Mouse (Mus musculus): Measurements from ENCODE around the gene Lrrc56. TPM values are rescaled to one million over a fixed set of nuclear protein-coding genes. Genes with fewer than 3 reads are reported as not detected.

Gene Lrrc56
- total RNA-seq, 2 experiments from 2014 or later, result 4.3 to 4.5 TPM

DNA sequence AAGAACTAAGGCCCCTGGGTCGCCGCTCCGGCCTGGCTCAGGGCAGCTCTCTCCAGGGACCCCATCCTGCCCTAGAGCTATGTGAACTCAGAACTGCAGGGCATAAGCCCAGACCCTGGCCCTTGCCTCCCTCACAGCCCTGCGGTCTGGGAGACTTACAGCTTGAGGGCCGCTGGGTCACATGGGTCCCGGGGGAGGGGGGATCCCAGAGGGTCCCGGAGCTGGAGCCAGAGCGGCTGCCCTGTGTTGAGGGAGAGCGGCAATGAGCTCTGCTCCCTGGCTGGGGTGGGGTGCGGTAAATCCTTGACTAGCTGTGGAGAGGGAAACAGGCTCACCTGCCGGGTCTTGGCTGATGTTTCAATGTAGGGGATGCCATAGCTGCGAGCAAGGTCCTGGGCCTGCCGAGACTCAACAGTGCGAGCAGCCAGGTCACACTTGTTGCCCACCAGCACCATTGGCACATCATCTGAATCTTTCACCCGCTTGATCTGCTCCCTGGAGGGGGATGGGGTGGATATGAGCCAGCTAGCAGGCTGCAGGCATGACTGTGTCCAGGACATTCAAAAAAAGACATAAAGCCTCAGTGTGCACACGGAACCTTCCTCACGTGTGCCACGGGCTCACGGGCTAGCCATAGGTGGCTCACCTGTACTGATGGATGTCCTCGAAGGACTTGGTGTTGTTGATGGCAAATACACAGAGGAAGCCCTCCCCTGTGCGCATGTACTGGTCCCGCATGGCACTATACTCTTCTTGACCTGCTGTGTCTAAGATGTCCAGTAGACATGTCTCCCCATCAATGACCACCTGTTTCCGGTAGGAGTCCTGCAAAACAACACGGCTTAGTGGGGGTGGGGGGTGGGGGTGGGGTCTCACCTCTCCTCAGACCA, 1.9 kb upstream of the Lrrc56 start:
- DNase-seq (ENCODE audit: low spot score in 2 of 2), result no peak

DNA sequence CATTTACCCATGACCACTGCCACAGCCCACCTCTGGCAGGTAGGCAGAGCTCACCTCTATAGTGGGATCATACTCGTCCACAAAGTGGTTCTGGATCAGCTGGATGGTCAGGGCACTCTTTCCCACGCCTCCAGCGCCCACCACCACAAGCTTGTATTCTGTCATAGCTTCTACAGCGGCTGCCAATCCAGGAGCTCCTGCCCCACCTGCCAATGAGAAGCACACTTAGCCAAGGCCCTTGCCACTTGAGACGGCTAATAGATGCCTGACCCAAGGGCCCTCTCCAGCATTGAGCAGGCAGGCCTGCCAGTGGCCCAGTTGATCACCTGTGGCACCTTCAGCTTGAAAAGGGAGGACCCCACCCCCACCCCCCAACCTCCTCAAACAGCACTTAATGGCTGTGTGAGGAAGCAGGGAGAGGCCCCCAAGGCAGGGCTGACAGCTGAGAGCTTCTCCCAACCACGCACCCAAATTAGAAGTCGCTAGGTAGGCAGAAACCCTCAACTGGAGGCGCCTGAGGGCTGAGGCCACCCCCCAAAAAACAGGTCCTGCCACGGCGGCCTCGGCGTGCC, 1.1 kb upstream of the Lrrc56 start:
- no peak for DNase-seq (ENCODE audit: low spot score in 2 of 2)

DNA sequence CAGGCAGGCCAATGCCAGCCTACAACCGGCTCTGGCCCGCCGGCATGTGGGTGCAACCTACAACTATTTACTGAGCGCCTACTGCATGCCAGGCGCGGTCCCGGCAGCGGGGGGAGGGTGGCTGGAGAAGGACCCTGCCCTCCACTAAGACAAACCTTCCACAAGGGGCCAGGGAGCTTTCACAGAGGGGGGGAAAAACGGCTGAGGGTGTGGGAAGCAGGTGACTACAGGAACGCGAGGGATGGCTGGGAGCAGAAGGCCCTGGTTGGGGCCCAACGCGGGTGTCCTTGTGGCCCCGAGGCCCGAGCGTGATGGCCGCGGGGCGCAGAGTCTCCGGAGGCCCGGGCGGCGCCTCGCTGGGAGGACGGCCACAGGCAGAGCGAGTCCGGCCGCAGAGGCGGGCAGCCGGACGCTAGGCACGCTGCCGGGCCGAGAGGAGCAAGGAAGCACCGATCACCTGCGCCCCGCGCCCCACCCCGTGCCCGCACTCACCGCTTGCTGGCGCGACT, 555 bp upstream of the Lrrc56 start:
- peak in 1 of 2 experiments; percentile 39 for DNase-seq (ENCODE audit: low spot score in 2 of 2)

DNA sequence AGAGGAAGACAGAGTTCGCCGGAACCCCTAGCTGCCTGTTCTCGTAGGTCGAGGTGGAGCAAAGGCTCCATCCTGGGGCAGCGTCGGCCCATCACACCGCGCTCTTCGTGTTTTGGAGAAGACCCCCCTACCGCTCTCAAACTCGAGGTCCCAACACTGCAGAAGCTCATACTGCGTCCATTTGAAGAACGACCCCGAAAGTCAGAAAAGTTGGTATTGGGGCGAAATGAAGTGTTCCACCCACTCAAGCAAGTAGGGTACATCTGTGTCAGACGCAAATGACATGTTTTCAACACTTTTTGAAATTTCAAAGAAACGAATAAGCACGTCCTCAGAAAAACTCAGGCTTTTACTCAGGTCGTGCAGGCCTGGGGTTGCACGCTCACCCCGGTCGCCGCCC, 452 bp downstream of the Lrrc56 start:
- DNase-seq (ENCODE audit: low spot score in 2 of 2), result no peak

DNA sequence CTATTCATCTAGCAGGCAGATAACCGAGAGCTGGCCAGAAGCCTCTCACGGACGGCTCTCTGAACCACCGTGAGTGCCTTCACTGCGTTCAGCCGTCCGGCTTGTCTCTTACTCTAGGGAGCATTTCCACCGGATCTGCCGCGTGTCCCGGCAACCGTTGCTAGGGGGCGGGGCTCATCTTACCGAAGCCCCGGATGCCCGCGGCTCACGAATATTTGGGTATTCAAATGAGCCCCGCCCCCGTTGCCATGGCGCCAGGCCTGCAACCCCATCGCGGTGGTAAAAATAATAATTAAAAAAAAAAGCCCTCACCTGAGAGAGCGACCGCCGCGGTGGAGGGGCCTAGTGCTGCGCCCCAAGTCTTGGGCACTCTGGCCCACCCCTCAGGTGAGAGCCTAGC, 873 bp downstream of the Lrrc56 start:
- DNase-seq (ENCODE audit: low spot score in 2 of 2), result peak; percentile 81 to 89

DNA sequence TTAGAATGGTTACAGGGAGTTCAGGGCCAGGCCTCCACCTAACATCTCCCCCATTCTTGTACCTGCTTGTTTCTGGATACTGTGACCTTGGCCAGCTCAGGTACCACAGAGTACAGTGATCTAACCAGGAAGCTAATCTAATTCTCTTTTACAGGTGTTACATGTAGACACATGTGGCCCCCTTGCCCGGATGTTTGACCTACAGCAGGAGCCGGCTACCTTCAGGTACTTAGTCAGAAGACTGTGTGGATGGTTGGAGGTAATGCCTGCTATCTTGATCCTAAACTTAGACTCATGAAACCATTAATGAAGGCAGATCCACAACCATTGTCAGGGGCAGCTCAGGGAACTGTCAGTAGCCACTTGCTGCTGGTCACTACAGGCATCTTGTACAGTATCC, 1.8 kb downstream of the Lrrc56 start:
- DNase-seq (ENCODE audit: low spot score in 2 of 2), result no peak

DNA sequence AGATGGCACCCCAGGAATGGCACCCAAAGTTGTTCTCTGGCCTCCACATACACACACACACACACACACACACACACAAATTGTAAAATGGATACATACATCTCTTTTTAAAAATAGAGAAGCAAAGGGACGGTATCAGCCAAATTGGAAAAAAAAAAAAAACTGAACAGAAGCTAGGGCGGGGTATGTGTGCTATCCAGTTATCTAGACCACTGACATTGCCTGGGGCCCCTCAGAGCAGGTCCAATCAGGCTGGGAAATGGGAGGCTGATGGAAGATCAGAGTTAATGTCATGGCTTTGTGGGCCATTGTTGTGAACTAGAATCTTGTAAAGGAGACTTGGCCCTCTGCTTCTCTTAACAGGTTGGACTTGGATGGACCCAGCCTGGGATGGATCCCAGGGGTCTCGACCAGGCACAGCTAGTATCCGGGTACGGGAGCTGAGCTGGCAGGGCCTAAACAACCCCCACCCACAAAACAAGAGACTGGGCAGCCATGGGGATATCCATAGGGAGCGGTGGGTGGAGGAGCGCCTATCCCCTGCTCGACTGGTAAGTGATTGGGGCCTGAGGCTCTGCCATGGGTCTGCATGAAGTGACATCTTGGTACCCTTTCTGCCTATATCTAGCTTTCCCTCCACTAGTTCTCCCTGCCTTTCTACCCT, 2.8 kb downstream of the Lrrc56 start:
- no peak for DNase-seq (ENCODE audit: low spot score in 2 of 2)

DNA sequence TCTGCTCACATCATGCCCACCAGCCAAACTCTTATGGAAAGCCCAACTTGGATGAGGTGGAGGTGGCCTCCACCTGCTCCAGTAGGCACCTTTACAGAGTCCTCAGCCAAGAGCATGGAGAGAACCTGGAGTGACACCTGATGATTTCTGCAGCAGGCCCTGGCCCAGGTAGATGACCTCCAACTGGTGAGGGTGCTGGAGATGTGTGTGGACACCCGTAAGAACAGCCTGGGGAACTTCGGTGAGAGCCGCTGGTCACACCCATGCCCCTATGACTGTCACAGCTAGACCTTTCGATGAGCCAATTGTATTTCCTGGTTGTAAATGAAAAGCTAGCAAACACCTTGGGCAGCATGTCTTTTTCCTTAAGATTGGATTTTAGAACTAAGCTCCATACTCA, 4.2 kb downstream of the Lrrc56 start:
- DNase-seq (ENCODE audit: low spot score in 2 of 2), result no peak

DNA sequence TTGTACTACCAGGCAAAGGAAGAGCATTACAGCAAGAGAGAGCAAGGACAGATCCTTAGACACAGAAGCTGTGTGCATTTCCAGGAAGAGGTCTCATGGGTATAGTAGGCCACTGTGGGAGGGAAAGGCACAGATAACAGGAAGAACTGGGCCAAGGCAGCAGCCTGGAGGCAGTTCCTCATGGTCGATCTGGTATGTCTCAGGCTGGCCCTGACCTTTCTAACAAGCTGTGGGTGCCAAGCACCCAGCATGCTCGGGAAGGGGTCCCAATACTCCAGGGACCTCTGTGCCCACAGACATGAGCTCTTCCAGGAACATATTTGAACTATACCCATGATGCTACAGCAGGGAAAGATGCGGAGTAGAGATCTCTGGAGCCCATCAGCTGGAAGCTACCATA, 10.6 kb downstream of the Lrrc56 start:
- no peak for DNase-seq (ENCODE audit: low spot score in 2 of 2)

DNA sequence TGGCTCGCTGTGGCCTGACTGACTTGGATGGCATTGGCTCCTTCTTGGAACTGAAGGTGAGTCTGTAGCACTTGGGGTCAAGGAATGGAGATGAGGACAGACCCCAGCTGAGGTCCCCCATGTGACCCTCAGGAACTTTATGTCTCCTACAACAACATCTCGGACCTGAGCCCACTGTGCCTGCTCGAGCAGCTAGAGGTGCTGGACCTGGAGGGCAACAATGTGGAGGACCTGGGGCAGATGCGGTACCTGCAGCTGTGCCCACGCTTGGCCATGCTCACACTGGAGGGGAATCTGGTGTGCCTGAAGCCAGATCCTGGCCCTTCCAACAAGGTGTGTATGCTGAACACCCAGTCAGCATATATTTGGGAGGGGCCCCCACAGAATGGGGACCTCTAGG, 11.5 kb downstream of the Lrrc56 start:
- no peak for DNase-seq (ENCODE audit: low spot score in 2 of 2)

DNA sequence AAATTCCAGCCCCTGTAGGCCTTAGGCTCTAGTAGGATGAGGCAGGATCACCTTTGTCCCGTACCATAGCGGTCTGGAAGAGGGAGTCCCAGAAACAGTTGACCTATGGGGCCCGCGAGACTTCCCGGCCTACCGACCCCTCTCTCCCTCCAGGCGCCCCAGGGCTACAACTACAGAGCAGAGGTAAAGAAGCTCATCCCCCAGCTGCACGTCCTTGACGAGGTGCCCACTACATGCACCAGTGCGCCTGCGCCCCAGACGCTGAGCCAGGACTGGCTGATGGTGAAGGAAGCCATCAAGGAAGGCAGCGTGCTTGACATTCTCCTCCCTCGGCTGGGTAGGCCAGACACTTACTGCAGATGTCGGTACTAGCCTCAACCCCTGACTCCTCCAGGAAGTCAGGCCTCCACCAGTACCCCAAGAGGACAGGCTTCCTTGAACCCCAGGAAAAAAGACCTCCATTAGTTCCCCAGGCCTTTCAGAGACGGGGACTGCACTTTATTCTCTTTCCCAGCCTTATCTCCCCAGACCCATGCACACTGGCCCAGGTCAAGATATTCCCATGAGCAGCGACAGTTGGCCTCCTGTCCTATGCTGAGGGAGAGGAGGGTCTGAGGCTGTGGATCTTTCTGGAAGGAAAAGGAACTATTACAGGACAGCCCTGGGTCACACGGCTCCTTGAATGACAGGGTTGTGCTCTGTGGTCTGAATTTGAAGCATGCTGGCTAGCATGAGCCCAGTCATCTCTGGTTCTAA, 12.4 kb downstream of the Lrrc56 start:
- DNase-seq (ENCODE audit: low spot score in 2 of 2), result no peak

DNA sequence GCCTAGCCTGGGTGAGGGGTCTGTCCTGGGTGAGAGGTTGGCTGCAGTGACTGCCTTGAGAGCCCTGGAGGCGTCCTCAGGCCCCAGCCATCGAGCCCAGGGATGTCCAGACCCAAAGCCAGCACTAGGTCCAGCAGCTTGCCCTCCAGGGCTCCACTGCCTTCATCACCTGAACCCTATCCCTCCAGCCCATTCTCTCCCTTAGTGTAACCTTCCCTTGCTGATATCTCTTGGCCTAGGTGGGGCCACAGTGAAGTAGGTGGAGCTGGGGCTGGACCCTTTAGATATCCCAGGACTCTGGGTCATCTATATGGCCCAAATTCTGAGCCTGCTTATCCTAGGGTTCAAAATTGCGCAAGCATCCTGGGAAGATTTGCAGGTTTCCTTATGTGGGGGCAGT, 15.6 kb downstream of the Lrrc56 start:
- DNase-seq (ENCODE audit: low spot score in 2 of 2), result no peak

DNA sequence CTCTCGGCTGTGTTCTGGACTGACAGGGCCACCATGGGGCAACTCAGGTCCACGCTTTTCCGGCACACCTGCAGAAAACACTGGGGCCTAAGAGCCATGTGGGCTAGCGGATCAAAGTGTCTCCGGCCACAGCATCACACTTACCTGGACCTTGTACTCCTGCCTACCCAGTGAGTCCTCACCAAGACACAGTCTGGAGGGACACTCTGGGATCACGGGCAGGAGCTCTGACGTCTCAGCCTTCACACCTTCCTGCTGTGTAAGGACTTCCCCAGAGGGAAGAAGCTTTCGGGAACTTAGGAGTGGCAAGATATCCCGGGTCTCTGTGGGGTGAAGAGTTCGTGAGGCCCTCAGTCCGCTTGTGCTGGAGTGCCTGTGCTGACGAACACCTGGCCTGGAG, 16.2 kb downstream of the Lrrc56 start:
- no peak for DNase-seq (ENCODE audit: low spot score in 2 of 2)

DNA sequence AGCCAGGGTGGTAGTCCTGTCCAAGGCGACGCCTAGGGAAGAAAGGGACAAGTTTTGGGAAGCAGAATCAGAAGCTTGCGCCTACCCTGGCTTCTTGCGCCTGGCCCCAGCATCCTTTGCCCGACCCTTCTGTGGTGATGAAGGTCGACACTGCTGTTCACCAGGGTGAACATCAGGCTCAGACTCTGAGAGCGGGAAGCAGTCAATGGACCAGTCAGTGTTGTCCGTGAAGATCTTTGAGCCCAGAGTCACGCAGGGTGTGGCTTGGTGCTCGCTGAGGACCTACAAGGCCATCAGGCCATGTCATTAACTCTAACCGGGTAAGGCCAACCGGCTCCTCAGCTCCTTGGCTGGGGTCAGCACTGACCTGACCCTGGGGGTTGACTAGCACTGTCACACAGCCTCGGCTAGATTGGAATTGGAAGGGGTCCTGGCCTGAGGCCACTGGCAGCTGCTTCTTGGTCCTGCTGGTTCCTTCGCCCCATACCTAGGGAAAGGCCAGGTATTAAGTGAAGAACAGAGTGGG, 16.7 kb downstream of the Lrrc56 start:
- no peak for DNase-seq (ENCODE audit: low spot score in 2 of 2)

DNA sequence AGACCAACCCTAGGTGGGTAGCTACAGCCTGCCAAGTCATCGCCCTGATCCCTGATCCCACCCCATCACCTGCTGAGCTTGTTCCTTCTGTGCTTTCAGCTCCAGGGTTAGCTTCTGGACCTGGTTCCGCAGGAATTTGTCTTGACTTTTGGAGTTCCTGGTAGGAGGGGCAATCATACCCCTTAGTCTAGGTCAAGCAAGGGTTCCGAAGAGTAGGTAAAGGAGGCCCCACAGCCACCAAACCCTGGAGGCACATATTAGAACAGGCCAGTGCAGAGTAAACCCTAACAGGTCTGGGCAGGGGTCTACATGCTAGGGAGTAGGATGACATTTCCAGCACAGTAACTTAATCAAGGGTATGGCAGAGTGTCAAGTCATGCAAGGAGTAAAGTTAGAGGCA, 19.2 kb downstream of the Lrrc56 start:
- DNase-seq (ENCODE audit: low spot score in 2 of 2), result no peak

DNA sequence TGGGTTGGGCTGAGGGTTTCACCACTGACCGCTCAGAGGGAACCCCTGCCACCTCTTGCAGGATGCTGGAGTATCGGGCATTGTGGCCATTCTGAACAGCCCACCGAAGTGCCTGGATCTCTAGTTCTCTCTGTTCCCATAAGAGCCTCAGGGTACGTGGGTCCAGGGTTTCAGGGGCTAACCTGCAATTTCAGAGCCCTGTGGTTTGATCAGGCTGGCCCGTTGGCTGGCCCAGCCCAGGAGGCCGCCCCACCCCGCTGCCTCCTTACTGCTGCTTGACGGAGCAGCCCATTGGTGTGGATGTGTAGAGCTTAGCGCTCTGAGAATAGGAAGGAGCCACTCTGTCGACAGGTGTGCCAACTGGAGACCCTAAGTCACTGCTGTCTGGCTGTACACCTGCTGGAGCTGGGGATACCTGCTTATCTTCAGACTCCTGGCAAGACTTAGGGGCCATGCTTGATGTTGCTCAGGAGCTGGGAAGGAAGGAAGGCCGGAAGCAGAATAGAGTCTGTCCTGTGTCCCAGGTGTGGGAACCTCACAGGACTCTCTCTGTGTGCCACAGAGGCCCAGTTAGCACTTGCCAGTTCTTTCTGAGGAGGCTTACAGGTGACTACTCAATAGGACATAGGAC, 19.8 kb downstream of the Lrrc56 start, which contains the start of gene Lmntd2:
Lmntd2 (minus strand) TSS at position 476 of the 631 bp plus-strand sequence.
- no peak for DNase-seq (ENCODE audit: low spot score in 2 of 2)

DNA sequence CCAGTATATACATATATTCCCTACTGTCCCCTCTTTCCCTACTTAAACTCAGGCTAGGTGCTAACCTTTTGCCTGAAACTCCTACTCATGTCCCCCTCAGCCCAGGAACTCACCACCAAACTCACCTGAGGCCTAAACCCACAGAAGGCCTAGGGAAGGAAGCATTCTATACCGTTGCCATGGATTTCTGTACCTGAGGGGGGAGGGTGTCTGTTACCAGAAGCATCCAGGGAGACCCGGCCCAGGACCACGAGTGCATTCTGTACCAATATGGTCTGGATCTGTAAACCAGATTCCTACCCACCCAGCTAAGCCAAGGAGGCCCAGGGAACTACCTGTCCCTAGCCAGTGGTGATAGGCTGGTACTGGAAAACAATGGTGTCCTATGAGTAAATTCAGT, 20.4 kb downstream of the Lrrc56 start:
- no peak for DNase-seq (ENCODE audit: low spot score in 2 of 2)

DNA sequence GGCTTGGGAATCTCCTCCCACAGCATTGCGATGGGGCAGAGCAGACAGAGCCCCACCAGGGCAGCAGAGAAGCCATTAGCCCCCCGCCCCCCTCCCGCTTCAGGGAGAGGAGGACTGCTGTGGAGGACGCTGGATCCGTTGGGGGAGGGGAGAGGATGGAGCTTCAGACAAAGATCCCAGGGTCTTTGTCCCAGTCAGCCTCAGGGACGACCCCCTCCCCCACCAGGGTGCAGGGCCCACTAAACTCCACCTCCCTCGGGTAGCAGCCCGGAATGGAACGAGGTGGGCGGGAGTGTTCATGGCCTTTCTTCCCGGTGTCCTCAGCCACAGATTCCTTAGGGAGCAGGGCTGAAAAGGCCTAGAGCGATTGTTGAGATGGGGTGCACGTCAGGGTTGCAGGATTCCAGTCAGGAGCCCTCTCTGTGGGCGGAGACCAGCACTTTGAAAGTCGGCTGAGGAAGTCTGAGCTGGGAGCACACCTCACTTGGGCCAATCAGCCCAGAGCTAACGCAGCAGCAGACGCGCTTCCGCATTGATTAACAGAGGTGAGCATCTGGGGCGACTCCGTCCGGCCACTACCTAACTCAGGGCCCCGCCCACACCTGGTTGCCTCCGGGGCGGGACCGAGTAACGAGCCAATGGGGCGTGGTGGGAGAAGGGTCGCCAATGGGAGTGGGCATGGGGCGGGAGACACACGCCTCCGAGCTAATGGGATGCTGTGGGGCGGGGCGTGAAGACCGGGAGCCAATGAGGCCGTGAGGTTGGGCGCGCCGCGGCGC, 21.3 kb downstream of the Lrrc56 start, which contains the start of gene Rassf7:
Rassf7 (plus strand) TSS at position 760 of the 779 bp plus-strand sequence.
- DNase-seq (ENCODE audit: low spot score in 2 of 2), result peak; percentile 68 to 79

DNA sequence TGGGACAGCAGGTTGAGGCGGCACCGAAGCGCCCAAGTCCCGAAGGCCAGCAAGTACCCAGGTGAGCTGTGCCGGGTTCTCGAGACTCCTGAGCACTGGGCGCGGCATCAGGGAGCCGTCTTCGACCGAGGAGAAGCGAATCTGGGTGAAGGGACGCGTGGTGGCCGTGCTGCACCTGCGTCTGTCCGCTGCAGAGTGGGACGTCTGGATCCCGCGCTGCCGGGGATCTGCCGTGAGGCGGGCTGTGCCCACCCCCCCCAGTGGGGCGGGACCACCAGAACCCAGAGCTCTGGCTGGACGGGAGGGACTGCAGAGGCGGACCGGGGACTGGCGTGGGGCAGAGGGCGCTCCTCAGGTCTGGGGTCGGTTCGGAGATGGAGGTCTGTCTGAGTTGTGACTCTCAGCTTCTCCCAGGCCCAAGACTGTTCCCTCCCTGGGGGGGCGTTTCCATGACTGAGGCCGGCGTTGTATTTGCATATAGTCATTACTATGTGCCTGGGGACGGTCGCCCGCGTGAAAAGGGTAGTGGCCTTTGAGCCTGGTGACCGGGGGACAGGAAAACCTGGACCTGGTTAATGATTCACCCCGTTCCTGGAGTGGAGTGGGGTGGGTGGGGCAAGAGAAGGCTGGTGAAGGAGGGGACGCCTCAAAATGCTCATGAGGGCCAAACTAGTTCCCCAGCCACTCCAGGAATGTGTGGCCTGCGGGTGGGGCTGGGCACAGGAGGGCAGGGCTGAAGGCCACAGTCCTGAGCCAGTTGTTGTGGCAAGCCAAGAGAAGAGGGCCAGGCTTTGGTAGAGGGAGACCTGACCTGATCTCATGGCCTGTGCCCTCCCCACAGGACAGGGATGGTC, 22.1 kb downstream of the Lrrc56 start:
- DNase-seq (ENCODE audit: low spot score in 2 of 2), result no peak
